11 mouse cellular contexts compared by ENCODE assay signal in genomic region chr1:182483910-182484274, GRCm38 (mm10). TPM values are rescaled to one million over a fixed set of nuclear protein-coding genes. Genes with fewer than 3 reads are reported as not detected.
DNase-seq lines count a peak whose midpoint lies in the region; ATAC-seq and TF ChIP-seq lines count a peak whose summit lies in the region.
"Had no signal": no experiment of that assay in that cellular context is flagged by ENCODE, and none has a peak within 500 bp of the region (broad histone marks: within the 10 kb centered on the region; RNA-seq: fewer than 3 reads in every experiment).

No protein-coding gene starts in this region.

- no peak overlapping the region for H3K9ac ChIP-seq in heart, postnatal 0 days (replicated peaks; ENCODE audit: low read depth, low read length)
- no peak overlapping the region for H3K9ac ChIP-seq in intestine, embryonic 16.5 days (ENCODE audit: low read depth, low read length)
- H3K9ac ChIP-seq in midbrain, embryonic 14.5 days (replicated peaks; ENCODE audit: low read length), result no peak overlapping the region
- H3K9ac ChIP-seq: heart, embryonic 13.5 days; stomach, embryonic 15.5 days had no signal

- peak overlapping the region; percentile 53 for H3K27ac ChIP-seq in gastrocnemius, adult 2 months
- H3K27ac ChIP-seq in heart, postnatal 0 days (ENCODE audit: low read depth), result no peak overlapping the region; the same call in 1 of the 2 replicates
- no peak overlapping the region for H3K27ac ChIP-seq in intestine, embryonic 16.5 days (ENCODE audit: low read length)
- no peak overlapping the region for H3K27ac ChIP-seq in midbrain, embryonic 14.5 days (replicated peaks; ENCODE audit: low read depth, low read length)
- H3K27ac ChIP-seq: heart, embryonic 13.5 days; stomach, embryonic 15.5 days had no signal

- DNase-seq in gastrocnemius, adult 2 months, result peak; percentile 46
- no peak for DNase-seq in gastrocnemius, adult 8-10 months (ENCODE audit: low spot score in 2 of 2)
- peak; percentile 33 to 67 for DNase-seq in left cerebral cortex, postnatal 14 days (ENCODE audit: low spot score in 2 of 2)
- DNase-seq in left cerebral cortex, adult 11 months (ENCODE audit: low spot score), result no peak
- peak; percentile 55 for DNase-seq in heart, postnatal 0 days (ENCODE audit: low spot score)
- peak; percentile 41 to 48 for DNase-seq in layer of hippocampus, postnatal 36 days
- no peak for DNase-seq in midbrain, embryonic 14.5 days

- intact Hi-C loops in gastrocnemius, adult 2 months (cut with DNase I), result no loop called here
- intact Hi-C loops in left cerebral cortex, postnatal 14 days (cut with DNase I), result no loop called here

- no peak overlapping the region for H3K4me3 ChIP-seq in gastrocnemius, adult 2 months
- no peak overlapping the region for H3K4me3 ChIP-seq in heart, postnatal 0 days (ENCODE audit: low read depth, low read length)
- no peak overlapping the region for H3K4me3 ChIP-seq in intestine, embryonic 16.5 days (ENCODE audit: low read length)
- H3K4me3 ChIP-seq in midbrain, embryonic 14.5 days (replicated peaks; ENCODE audit: low read depth, low read length), result no peak overlapping the region
- H3K4me3 ChIP-seq: heart, embryonic 13.5 days; myocyte; stomach, embryonic 15.5 days had no signal

- peaks cover 87% of the 10 kb centered on the region for H3K36me3 ChIP-seq in heart, postnatal 0 days (replicated peaks; ENCODE audit: control insufficient read depth, insufficient read depth, low read length)
- peaks cover 12% of the 10 kb centered on the region for H3K36me3 ChIP-seq in intestine, embryonic 16.5 days (ENCODE audit: control insufficient read depth, insufficient read depth, low read length)
- H3K36me3 ChIP-seq in midbrain, embryonic 14.5 days (ENCODE audit: control insufficient read depth, insufficient read depth, low read length), result peaks cover 87% of the 10 kb centered on the region

- 63% methylated on average over 12 of the region's 12 CpGs for WGBS in heart, postnatal 0 days
- WGBS in intestine, embryonic 16.5 days, result 89% methylated on average over 12 of the region's 12 CpGs
- 94% methylated on average over 12 of the region's 12 CpGs for WGBS in midbrain, embryonic 14.5 days

- H3K9me3 ChIP-seq in heart, postnatal 0 days (replicated peaks; ENCODE audit: control insufficient read depth, low read length), result no peaks in the 10 kb centered on the region
- H3K9me3 ChIP-seq in intestine, embryonic 16.5 days (ENCODE audit: control insufficient read depth, low read length), result no peaks in the 10 kb centered on the region
- H3K9me3 ChIP-seq in midbrain, embryonic 14.5 days (ENCODE audit: control insufficient read depth, low read length), result no peaks in the 10 kb centered on the region
- H3K9me3 ChIP-seq: heart, embryonic 13.5 days; stomach, embryonic 15.5 days had no signal

- no peak overlapping the region for H3K4me2 ChIP-seq in heart, postnatal 0 days (ENCODE audit: low read depth, low read length)
- H3K4me2 ChIP-seq in intestine, embryonic 16.5 days (ENCODE audit: low read depth, low read length), result no peak overlapping the region
- H3K4me2 ChIP-seq in midbrain, embryonic 14.5 days (ENCODE audit: low read length), result no peak overlapping the region
- H3K4me2 ChIP-seq: heart, embryonic 13.5 days; stomach, embryonic 15.5 days had no signal

- no peak for TF ChIP-seq EP300 in heart, postnatal 0 days (IDR thresholded peaks at IDR 0.05; ENCODE audit: low read depth)

- no peak for TF ChIP-seq CTCF in gastrocnemius, adult 2 months (IDR thresholded peaks at IDR 0.05)
- TF ChIP-seq CTCF in heart, postnatal 0 days (IDR thresholded peaks at IDR 0.05; ENCODE audit: low read depth), result no peak

- peak; percentile 56 for ATAC-seq in heart, postnatal 0 days (ENCODE audit: insufficient read depth, low read depth)
- no peak for ATAC-seq in intestine, embryonic 16.5 days
- ATAC-seq in midbrain, embryonic 14.5 days (ENCODE audit: low FRiP score, low TSS enrichment), result no peak

- H3K27me3 ChIP-seq in heart, postnatal 0 days (ENCODE audit: control insufficient read depth, insufficient read depth, low read length), result no peaks in the 10 kb centered on the region
- H3K27me3 ChIP-seq in intestine, embryonic 16.5 days (replicated peaks; ENCODE audit: control insufficient read depth, insufficient read depth, low read length), result no peaks in the 10 kb centered on the region
- no peaks in the 10 kb centered on the region for H3K27me3 ChIP-seq in midbrain, embryonic 14.5 days (ENCODE audit: control insufficient read depth, insufficient read depth, low read length)
- H3K27me3 ChIP-seq: heart, embryonic 13.5 days; stomach, embryonic 15.5 days had no signal

- no peaks in the 10 kb centered on the region for H3K4me1 ChIP-seq in heart, postnatal 0 days (ENCODE audit: control insufficient read depth, insufficient read depth)
- H3K4me1 ChIP-seq in intestine, embryonic 16.5 days (ENCODE audit: control insufficient read depth, insufficient read depth, low read length), result peaks cover 6% of the 10 kb centered on the region; the same call in 1 of the 2 replicates
- no peaks in the 10 kb centered on the region for H3K4me1 ChIP-seq in midbrain, embryonic 14.5 days (ENCODE audit: control insufficient read depth, insufficient read depth, low read length)
- H3K4me1 ChIP-seq: stomach, embryonic 15.5 days had no signal

RNA-seq across cellular contexts. Expression of gene Capn2, which starts 33.5 kb away (rescaled TPM):
- 10 to 100 TPM; 46.7 to 55.3 TPM for total RNA-seq in gastrocnemius, adult 2 months (2021)
- total RNA-seq in gastrocnemius, adult 8-10 months (2022), result 10 to 100 TPM; 46.6 to 49.7 (median 47.6) TPM
- total RNA-seq in left cerebral cortex, postnatal 14 days (2021), result 10 to 100 TPM; 55.6 to 59.4 TPM
- 71.2 and 85.4 TPM in 2 replicates for total RNA-seq in heart, postnatal 0 days (2014; rRNA removed; ENCODE audit: low replicate concordance)
- 56.8 and 62.6 TPM in 2 replicates for polyA plus RNA-seq in heart, postnatal 0 days (2015; fragmentation: Nextera tagmentation; extraction: Ambion mirVana)
- total RNA-seq in layer of hippocampus, postnatal 36 days (2021), result 10 to 100 TPM; 57.9 to 59.5 TPM
- polyA plus RNA-seq in intestine, embryonic 16.5 days (2015; fragmentation: Nextera tagmentation; extraction: Ambion mirVana), result 74.8 and 77.0 TPM in 2 replicates
- 57.9 and 68.7 TPM in 2 replicates for polyA plus RNA-seq in midbrain, embryonic 14.5 days (2014; fragmentation: Nextera tagmentation; extraction: Ambion mirVana)

Comparison
In these comparisons a context has a peak if more than half of its experiments do, and no peak if none do; other contexts are left out.
1. DNase-seq: peak in gastrocnemius, adult 2 months (single experiment), left cerebral cortex, postnatal 14 days (2 of 2), heart, postnatal 0 days (single experiment) and layer of hippocampus, postnatal 36 days (2 of 2); none in gastrocnemius, adult 8-10 months (0 of 2), left cerebral cortex, adult 11 months (single experiment) and midbrain, embryonic 14.5 days (single experiment).